Mouse (Mus musculus) kidney, adult 9 months (tissue): ENCODE results near the gene Fam45a.

Experiments used
- DNase-seq: peaks from one replicate; pipeline ENCODE4 v3.0.0; 2022

The Fam45a gene

DNA sequence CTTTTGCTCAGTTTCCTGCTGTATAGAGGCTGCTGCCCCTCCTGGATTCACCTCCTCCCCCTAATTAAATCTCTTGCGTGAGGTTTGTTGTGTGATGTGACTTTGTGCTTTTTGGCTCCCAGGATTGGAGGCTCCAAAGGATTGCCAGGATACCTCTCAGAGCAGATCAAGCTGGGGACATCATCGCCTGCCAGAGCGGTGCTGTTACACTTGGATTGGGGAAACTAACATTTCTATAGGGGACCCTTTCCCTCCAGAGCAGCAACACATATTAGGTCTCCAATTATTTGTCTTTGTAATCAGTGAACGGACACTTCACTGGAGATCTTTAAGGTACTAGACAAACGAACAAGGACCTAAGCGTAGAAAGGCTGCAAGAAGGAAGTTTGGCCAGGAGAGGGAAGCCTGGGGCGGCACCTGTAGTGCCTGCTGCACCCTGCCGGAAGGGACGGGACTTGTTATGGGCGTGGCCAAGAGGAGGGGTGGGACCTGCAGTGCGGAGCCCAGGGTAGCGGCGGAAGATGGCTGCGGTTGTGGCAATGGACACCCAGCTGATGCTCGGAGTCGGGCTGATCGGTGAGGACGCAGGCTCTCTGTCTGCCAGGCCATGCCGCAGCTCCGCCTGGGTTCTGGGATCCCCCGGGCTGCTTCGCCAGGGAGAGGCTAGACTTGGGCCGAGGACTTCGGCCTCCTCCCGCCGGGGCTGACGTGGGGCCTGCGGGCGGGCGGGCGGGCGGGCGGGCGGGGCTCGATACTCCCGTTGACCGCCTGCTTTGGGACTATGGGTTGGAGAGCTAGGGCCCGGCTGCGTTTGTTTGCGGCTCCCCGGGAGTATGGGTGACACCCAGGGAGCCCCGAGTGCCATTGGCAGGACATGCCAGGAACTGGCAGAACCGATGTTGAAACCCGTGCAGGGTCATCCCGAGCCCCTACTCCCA is at the start of gene Fam45a:
TSS of gene Fam45a (plus strand) at position 488 of the 938 bp plus-strand sequence.
- peak; percentile 93 for DNase-seq

DNA sequence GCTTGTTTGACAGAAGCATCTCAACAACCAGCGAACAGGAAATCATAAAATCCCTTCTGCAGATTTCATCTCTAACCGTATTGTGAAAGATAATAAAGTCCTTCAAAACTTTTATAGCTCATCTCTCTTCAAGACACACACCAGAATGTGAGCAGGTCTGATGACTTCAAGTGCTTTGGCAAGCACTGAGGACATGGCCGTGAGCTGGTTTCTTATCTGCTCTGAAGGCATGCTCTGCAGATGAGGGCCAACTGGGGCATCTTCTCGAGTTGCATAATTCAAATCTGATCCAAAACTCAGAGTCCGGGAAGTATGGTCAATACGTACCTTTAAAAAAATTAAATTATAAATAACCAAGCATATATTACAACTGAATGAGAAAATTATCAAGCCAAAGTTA is 38.0 kb upstream of the Fam45a start:
- no peak for DNase-seq

DNA sequence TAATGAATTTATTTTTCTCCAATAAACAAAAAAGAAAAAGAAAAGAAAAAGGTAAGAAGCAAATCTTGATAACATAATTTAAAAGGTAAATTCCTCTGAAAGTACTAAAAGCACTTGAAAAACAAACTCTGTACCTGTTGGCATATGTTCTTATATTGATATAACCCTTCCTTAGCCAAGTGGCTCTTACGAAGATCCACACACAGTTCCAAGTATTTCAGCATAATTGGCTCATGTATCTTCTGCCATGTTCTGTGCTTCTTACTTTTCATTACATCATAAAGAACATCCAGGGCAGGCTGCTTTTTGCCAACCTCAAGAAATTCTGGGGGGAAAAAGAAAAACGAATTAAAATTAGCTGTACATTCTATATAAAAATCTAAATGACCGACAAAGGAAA is 29.4 kb upstream of the Fam45a start:
- no peak for DNase-seq

DNA sequence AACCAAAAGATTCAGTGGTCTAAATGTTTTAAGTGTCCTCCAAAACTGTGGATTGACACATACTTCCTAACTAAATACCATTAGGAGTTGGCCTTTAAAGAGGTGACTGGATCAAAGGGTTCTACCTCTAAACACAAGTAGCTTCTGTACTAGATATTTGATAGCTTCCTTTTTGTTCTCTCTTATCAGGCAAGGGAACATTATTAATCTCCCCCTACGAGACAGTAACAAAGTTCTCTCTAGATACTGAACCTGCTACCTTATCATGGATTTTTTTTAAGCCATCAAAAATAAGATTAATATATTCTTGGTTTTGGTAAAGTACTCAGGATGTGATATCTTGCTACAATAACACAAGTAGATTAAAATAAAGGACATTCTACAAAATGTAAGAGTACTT is 26.7 kb upstream of the Fam45a start:
- DNase-seq: no peak

DNA sequence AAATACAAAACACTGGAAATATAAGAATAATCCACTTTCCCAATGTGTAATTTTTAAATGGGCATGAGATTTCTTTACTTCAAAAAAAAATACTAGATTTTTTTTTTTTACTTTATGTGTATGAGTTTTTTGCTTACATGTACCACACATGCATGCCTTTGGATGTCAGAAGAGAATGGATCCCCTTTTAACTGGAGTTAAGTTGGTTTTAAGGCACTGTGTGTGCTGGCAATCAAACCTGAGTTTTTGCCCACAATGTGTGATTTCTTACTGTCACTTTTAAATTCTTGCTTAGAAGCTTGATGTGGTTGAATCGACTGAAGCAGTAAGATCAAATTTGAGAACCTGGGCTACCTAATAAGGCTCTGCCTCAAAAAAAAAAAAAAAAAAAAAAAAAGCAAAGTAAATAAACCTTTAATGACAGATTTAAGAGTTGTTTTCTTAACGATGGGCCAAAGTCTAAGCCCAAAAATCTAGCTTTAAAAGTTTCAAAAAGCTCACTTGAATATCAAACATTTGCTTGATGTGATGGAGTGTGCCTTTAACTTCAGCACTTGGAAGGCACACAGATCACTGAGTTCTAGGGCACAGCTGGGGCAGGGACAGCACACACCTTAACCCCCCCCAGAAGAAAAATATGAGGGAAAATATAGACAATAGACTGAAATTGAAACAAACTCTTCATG is 23.8 kb upstream of the Fam45a start:
- DNase-seq: no peak

DNA sequence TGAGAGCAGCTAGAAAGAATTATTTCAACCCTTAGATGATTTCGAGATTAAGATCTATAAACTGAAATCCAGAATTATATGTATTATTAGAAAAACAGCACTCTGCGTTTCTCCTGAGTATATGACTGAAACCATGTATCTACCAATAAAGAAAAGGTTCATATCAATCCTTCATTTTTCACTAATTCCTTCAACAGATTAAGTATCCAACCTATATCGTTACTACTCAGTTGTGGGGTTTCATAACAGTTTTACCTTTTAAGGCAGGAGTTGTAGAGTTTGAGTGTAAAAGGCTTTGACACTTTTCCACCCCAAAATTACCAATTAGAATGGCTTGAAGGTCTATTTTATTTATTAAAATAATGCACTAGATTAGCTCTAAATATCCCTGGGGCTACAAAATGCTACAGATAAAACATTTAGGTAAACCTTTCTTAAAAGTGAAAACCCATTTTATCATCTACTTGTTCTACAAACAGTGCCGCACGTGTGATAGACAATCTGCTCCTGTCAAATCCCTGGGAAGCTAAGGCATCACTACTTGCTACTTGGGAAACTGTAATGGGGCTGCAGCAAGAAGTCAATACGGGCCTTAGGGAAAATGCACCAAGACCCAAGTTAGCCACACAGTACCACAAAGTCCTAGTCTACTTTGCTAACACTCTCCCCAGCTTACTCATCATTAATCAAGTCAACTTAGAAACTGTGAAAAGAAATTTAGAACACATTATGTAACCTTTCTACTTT is 23.0 kb upstream of the Fam45a start:
- peak; percentile 22 for DNase-seq

DNA sequence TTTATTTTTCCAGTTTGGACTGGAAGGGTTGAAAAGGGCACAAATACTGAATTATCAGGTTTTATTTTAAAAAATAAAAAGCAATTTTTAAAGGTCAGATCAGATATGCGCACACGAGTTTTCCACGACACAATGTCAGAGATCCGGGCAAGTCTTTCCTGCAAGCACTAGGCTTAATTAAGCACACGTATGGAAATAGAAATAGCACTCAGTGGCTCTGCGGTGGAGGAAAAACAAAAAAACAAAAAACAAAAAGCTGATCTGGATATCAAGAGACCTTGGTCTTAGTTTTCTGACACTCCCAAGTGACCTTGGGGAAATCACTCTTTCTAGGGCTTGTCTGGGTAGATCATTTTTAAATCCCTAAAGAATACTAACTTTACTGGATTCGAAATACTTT is 21.9 kb upstream of the Fam45a start:
- no peak for DNase-seq

DNA sequence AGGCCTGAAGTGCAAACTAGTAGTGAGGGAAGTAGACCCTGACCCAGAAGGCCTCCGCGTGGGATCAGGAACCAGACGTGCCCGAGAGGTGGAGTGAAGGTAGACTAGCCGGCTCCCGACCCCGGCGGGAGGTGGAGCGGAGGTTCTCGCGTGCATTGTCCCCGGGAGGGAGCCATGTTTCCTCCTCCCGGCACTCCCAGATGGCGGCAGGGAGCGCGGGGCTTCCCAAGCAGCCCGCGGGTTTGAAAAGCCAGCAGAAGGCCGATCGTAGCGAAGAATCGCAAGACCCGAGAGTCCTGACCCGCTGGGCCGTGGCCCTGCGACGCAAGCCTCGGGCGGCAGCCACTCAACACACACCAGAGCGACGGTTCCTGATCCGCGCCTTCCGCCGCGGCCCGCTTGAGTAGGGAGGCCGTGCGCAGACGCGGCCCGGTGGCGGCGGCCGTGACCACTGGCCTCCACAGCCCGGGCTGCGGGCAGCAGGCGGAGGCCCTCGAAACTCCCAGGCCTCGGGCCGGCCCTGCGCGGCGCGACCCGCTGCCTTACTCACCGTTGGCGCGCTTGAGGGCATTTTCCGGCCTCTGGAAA is 21.4 kb upstream of the Fam45a start:
- DNase-seq: peak; percentile 65

DNA sequence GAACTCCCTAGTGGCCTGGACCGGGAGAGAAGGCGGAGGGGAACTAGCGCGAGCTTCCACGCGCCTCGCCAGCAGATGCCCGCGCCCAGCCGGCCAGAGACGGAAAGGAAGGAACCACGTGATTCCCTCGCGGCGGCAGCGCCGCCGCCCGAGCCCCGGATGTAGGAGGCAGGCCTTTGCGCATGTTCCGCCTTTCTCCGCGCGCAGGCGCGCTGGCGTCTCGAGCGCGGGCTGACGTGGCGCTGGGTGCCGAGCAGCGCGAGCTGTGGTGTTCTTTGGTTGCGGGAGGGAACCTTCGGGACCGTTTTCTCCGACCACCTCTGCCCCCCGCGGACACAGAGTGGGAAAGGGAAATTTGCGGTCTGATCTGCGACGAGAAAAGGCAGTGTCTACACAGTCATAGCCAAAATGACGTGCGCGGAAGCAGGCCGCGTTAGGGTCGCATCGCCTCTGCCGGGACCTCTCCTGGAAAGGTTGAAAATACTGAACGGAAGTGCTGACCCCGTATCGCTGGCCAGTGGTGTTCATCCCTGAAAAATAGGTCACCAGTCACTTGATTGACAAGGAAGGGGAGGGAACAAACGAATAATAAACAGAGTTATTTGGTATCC is 20.7 kb upstream of the Fam45a start, which contains the start of gene Eif3a:
TSS of gene Eif3a (minus strand) at position 108 of the 611 bp plus-strand sequence.
- DNase-seq: peak; percentile 94

DNA sequence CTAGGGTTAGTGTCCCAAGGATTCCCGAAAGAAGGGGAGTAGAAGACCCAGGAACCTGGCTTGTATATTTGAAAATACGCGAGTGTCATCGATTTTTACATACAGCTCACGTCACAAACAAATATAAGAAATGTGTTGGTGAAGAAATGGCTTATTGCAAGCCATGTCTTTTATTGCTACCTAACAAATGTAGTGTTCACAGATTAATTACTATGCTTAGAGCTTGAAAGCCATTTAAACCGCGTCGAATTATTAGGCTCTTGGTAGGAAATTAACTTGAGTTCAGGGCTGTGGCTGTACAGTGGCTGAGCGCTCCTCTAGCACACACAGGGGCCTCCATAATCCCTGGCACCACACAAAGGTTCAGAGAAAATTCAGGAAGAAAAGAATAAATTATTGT is 20.2 kb upstream of the Fam45a start:
- no peak for DNase-seq

DNA sequence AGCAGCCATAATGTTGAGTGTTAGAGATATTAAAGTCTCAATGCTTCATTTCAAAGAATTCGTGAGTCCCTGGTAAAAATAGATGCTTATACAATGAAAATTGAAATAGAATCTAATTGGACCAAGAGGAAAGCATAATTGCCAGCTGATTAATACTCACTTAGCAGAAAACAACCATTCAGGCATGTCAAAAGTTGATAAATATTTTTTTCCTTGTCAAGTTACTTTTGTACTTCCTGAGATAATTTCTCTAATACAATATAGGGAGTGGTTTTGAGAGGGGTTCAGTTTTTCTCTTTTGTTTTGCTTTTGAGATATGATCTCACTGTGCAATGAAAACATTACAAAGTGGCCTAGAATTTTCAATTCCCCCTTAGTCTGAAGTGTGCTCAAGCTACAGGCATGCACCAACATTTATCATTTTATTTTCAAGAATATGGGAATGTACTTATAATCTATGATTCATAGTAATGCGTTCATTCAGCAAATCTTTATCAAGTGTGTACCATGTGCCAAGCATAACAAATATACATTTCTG is 18.1 kb upstream of the Fam45a start:
- no peak for DNase-seq

DNA sequence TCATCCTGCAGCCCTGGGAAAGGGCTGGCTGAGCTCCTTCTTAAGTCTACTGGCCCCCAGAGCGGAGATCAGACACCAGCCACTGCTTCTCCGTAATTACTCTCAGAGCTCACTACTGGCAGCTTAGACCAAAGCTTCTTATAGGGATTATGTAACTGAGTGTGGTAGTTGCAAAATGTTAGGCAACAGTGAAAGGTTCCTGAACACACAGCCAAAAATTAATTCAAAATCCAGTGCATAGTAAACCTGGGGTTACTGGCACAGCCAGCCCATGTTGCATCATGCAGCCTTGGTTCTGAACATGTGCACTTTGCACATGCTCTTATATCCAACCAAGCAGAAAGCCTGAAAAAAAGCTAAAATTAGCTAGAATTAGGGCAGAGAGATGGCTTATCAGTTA is 16.1 kb upstream of the Fam45a start:
- DNase-seq: peak; percentile 27

DNA sequence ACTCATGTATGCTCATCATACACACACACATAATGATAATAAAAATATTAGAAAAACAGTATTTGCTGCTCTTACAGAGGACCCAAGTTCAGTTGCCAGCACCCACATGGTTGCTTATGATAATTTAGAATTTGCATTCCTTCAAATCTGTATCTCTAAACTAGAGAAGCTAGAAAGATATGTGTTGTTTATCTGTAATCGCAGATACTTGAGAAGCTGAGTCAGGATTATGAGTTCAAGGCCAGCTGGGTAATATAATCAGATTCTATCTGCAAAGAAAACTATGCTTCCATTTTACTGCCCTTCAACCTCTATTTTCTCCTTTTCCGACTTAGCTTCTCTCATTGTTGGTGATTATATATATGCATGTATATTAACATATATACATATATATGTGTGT is 14.0 kb upstream of the Fam45a start:
- DNase-seq: no peak

DNA sequence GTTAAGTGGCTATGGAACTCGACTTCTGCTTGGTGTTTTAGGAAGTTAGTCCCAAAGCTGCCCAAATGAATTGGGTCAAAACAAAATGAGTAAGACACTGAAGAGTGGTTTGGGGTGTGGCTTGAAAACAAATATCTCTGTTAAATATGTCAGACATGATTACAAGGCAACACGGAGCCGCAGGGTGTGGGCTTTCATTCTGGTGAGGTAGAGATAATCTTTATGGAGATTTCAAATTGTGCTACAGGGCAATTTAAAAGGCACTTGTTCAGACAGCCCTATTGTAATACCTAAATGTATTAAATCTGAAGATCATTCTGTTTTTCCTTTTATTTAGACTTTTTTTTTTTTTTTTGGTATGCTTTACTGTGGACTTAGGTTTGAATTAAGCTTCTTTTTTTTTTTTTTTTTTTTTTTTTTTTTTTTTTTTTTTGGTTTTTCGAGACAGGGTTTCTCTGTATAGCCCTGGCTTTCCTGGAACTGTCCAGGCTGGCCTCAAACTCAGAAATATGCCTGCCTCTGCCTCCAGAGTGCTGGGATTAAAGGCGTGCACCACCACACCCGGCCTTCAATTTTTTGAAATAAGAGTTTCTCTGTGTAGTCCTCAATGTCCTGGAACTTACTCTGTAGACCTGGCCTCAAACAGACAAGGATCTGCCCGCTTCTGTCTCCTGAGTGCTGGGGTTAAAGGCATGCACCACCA is 11.4 kb upstream of the Fam45a start:
- DNase-seq: no peak

DNA sequence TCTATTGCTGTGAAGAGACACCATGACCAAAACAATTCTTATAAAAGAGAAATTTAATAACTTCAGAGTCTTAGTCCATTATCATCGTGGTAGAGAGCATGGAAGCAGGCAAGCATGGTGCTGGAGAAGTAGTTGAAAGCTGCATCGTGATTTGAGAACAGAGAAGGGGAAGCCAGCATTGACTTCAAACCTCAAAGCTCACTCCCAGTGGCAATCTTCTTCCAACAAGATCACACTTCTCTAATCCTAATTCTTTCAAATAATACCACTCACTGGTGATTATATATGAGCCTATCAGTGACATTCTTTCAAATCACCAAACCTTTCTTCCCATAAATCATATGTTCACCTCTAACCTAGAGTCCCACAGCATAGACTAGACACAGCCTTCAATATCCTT is 6.5 kb upstream of the Fam45a start:
- DNase-seq: no peak

DNA sequence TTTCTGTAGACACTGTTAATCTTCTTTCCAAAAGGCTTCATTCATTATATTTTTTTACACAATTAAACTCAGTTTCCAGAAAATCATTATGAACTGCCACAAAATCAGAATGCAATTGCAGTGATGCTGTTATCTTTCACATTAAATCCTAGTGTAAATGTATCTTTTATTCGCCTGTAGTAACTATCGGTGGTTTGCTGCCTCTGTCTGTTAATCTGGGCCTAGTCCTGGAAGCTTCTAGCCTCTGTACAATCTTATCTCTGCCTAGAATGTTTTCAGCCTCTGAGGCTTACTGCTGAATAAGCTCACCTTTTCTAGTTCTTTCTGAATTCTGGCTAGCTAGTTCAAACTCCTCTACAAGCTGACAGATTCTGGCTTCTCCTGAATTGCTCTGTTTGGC is 1.5 kb upstream of the Fam45a start:
- no peak for DNase-seq

DNA sequence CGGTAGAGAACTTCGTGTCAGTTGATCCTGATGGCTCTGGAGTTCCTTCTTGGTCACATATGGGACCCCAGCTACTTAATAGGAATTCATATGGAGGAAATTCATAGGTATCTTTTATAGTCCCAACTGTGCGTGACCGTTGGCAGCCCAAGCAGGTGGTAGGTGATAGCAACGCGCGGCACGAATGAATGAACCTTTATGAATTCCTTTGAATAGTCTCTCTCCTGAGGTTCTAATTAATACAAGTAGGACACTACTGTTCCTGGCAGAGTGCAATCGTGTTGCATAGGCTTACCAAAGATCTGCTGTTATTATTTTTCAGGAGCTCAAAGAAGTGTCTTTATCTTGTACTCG is 628 bp downstream of the Fam45a start:
- DNase-seq: no peak

DNA sequence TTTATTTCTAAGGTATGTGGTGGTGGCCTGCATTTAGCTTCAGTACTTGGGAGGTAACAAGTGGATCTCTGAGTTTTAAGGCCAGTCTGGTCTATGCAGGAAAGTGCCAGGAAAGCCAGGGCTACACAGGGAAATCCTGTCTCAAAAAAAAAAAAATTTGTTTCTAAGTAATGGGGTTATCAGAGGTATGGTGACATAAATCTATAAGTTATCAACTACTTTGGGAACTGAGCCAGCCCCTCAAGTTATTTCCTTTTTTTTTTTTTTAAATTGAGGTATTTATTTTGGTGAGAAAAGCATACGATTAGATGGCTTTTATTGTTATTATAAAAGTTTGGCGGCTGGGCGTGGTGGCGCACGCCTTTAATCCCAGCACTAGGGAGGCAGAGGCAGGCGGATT is 1.7 kb downstream of the Fam45a start:
- DNase-seq: no peak

DNA sequence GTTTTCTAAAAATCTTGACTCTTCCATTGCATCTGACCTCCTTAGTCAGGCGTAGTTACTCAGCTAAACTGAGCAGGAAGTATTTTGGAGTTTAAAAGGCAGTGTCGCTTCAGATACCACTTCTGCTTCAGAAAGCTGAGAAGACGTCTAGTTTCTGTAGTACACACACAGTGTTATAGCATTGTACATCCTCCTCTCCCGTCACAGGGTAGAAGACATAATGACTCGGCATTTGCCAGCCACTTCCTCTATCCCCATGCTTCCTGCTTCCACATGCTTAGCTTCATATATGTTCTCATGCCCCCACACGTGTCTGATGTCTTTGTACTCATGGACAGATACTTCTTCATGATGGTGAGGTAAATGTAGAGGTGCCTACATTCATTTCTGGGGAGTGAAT is 7.3 kb downstream of the Fam45a start:
- DNase-seq: no peak

DNA sequence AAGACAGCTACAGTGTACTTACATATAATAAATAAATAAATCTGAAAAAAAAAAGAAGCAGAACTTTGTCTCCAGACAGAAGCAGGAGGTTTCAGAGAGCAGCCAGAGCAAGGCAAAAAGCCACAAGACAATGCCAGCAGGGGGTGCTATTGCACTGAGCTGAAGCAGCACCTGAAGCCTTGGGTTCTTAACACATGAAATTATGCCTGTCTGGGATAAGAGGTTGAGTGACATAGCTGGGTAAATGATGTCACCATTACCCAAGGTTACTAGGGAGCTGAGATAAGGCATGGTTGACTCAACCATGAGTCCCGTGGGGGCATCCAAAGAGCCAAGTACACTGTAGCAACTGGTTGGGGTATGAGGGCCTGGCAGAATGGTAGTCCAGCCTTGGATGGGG is 26.4 kb downstream of the Fam45a start:
- peak; percentile 67 for DNase-seq

DNA sequence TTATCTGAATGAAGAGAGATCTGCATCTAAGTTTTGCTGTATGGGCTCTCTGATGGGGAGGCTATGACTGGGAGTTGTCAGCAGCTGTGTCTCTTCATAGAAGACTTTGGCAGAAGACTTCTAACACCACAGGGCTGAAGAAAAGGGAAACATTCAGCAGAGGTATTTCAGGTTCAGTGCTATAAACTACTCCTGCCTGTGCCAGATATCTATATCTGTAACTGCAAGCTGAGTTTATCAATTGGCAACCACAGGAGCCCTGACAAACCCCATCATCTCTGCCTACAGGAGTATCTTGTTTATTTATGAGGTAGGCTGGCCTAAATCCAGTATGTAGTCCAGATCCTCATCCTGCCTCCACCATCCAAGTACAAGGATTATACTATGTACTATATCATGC is 31.9 kb downstream of the Fam45a start:
- DNase-seq: no peak

DNA sequence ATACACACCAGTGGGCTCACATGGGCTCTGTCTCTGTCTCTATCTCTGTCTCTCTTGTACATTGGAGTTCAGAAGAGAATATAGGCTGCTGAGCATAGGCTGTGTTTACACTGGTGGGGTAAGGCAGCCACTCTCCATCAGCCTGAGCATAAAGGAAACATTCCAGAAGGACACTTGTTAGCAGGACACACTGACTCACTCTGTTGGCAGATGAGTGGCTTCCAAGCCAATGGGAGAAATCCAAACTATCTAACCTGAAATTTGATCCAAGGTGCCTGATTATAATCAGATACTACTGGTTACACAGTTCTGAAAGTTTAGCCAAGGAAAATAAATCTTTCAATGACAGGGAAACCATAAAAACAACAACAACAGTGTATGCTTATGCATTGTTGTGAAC is 34.3 kb downstream of the Fam45a start:
- no peak for DNase-seq
